Mouse (Mus musculus): ENCODE measurements around the gene Wwc2. TPM values are rescaled to one million over a fixed set of nuclear protein-coding genes. Genes with fewer than 3 reads are reported as not detected.
A peak's percentile ranks its signal among the peaks of the same experiment; 100 is the strongest.

Gene Wwc2
- polyA plus RNA-seq, 1 experiment from 2014 or later, result 14.7 TPM

GRCm38 (mm10) chr8:47787705-47788104 is 203.0 kb downstream of the Wwc2 start:
- Histone ChIP-seq H3K4me1 (ENCODE audit: control insufficient read depth in 2 of 2, insufficient read depth in 2 of 2, low read length in 2 of 2) (peaks cover 0 to 4% of the 10 kb centered on the region in 2 experiments; a peak in 3 of 4 replicates), H3K27ac (replicated peaks in 1 of 2; ENCODE audit: control insufficient read depth in 1 of 2, insufficient read depth in 1 of 2, low read depth in 2 of 2, low read length in 2 of 2) (peak overlapping the region in 1 of 2 experiments; percentile 15; a peak in 2 of 4 replicates), H3K9me3 (ENCODE audit: control insufficient read depth, low read length) (no peaks in the 10 kb centered on the region), H3K4me3 (ENCODE audit: control insufficient read depth in 1 of 2, insufficient read depth in 1 of 2, low read depth in 1 of 2, low read length in 2 of 2) (no peak overlapping the region), H3K27me3 (ENCODE audit: control insufficient read depth, insufficient read depth, low read length) (no peaks in the 10 kb centered on the region), H3K9ac (ENCODE audit: low read length) (no peak overlapping the region), H3K4me2 (ENCODE audit: low read length) (peak overlapping the region; percentile 28), H3K36me3 (ENCODE audit: control insufficient read depth, insufficient read depth, low read length) (no peaks in the 10 kb centered on the region)
- ATAC-seq (ENCODE audit: insufficient number of reproducible peaks, insufficient read depth, low FRiP score, low read depth), result no peak
- WGBS, result 20% methylated on average over 10 of the region's 10 CpGs

- 96% methylated on average over 15 of the region's 15 CpGs for WGBS
- no peak; the same call in 1 of the 2 replicates for ATAC-seq (ENCODE audit: insufficient number of reproducible peaks, insufficient read depth, low FRiP score, low read depth)
- peaks cover 0 to 4% of the 10 kb centered on the region in 2 experiments; a peak in 3 of 4 replicates for H3K4me1 ChIP-seq (ENCODE audit: control insufficient read depth in 2 of 2, insufficient read depth in 2 of 2, low read length in 2 of 2)
- H3K4me3 ChIP-seq (ENCODE audit: control insufficient read depth in 1 of 2, insufficient read depth in 1 of 2, low read depth in 1 of 2, low read length in 2 of 2), result no peak overlapping the region
- H3K9ac ChIP-seq (ENCODE audit: low read length), result no peak overlapping the region
- H3K9me3 ChIP-seq (ENCODE audit: control insufficient read depth, low read length), result no peaks in the 10 kb centered on the region
- no peaks in the 10 kb centered on the region for H3K36me3 ChIP-seq (ENCODE audit: control insufficient read depth, insufficient read depth, low read length)
- no peak overlapping the region for H3K4me2 ChIP-seq (ENCODE audit: low read length)
- H3K27me3 ChIP-seq (ENCODE audit: control insufficient read depth, insufficient read depth, low read length), result no peaks in the 10 kb centered on the region
- no peak overlapping the region for H3K27ac ChIP-seq (replicated peaks in 1 of 2; ENCODE audit: control insufficient read depth in 1 of 2, insufficient read depth in 1 of 2, low read depth in 2 of 2, low read length in 2 of 2)
Observed at GRCm38 (mm10) chr8:47786323-47786722, 204.4 kb downstream of the Wwc2 start.

GRCm38 (mm10) chr8:47784436-47784835 is 206.3 kb downstream of the Wwc2 start:
- 84% methylated on average over 7 of the region's 7 CpGs for WGBS
- no peak for ATAC-seq (ENCODE audit: insufficient number of reproducible peaks, insufficient read depth, low FRiP score, low read depth)
- H3K9me3 ChIP-seq (ENCODE audit: control insufficient read depth, low read length), result no peaks in the 10 kb centered on the region
- peaks cover 0 to 4% of the 10 kb centered on the region in 2 experiments; a peak in 3 of 4 replicates for H3K4me1 ChIP-seq (ENCODE audit: control insufficient read depth in 2 of 2, insufficient read depth in 2 of 2, low read length in 2 of 2)
- H3K27ac ChIP-seq (replicated peaks in 1 of 2; ENCODE audit: control insufficient read depth in 1 of 2, insufficient read depth in 1 of 2, low read depth in 2 of 2, low read length in 2 of 2), result no peak overlapping the region
- H3K27me3 ChIP-seq (ENCODE audit: control insufficient read depth, insufficient read depth, low read length), result no peaks in the 10 kb centered on the region
- H3K4me3 ChIP-seq (ENCODE audit: control insufficient read depth in 1 of 2, insufficient read depth in 1 of 2, low read depth in 1 of 2, low read length in 2 of 2), result no peak overlapping the region
- H3K4me2 ChIP-seq (ENCODE audit: low read length), result no peak overlapping the region
- H3K9ac ChIP-seq (ENCODE audit: low read length), result no peak overlapping the region
- H3K36me3 ChIP-seq (ENCODE audit: control insufficient read depth, insufficient read depth, low read length), result no peaks in the 10 kb centered on the region

GRCm38 (mm10) chr8:47783944-47784343 is 206.8 kb downstream of the Wwc2 start:
- H3K27ac ChIP-seq (replicated peaks in 1 of 2; ENCODE audit: control insufficient read depth in 1 of 2, insufficient read depth in 1 of 2, low read depth in 2 of 2, low read length in 2 of 2), result no peak overlapping the region
- no peaks in the 10 kb centered on the region for H3K36me3 ChIP-seq (ENCODE audit: control insufficient read depth, insufficient read depth, low read length)
- H3K4me1 ChIP-seq (ENCODE audit: control insufficient read depth in 2 of 2, insufficient read depth in 2 of 2, low read length in 2 of 2), result peaks cover 0 to 4% of the 10 kb centered on the region in 2 experiments; a peak in 3 of 4 replicates
- no peak for ATAC-seq (ENCODE audit: insufficient number of reproducible peaks, insufficient read depth, low FRiP score, low read depth)
- no peaks in the 10 kb centered on the region for H3K9me3 ChIP-seq (ENCODE audit: control insufficient read depth, low read length)
- H3K27me3 ChIP-seq (ENCODE audit: control insufficient read depth, insufficient read depth, low read length), result no peaks in the 10 kb centered on the region
- no peak overlapping the region for H3K4me3 ChIP-seq (ENCODE audit: control insufficient read depth in 1 of 2, insufficient read depth in 1 of 2, low read depth in 1 of 2, low read length in 2 of 2)
- WGBS, result 91% methylated on average over 6 of the region's 6 CpGs
- H3K4me2 ChIP-seq (ENCODE audit: low read length), result no peak overlapping the region
- no peak overlapping the region for H3K9ac ChIP-seq (ENCODE audit: low read length)

- Histone ChIP-seq H3K9ac (ENCODE audit: low read length) (no peak overlapping the region), H3K4me2 (ENCODE audit: low read length) (no peak overlapping the region), H3K4me1 (ENCODE audit: control insufficient read depth in 2 of 2, insufficient read depth in 2 of 2, low read length in 2 of 2) (peaks cover 0 to 4% of the 10 kb centered on the region in 2 experiments; a peak in 3 of 4 replicates), H3K27me3 (ENCODE audit: control insufficient read depth, insufficient read depth, low read length) (no peaks in the 10 kb centered on the region), H3K9me3 (ENCODE audit: control insufficient read depth, low read length) (no peaks in the 10 kb centered on the region), H3K4me3 (ENCODE audit: control insufficient read depth in 1 of 2, insufficient read depth in 1 of 2, low read depth in 1 of 2, low read length in 2 of 2) (no peak overlapping the region), H3K27ac (replicated peaks in 1 of 2; ENCODE audit: control insufficient read depth in 1 of 2, insufficient read depth in 1 of 2, low read depth in 2 of 2, low read length in 2 of 2) (no peak overlapping the region), H3K36me3 (ENCODE audit: control insufficient read depth, insufficient read depth, low read length) (no peaks in the 10 kb centered on the region)
- 86% methylated on average over 2 of the region's 2 CpGs for WGBS
- no peak for ATAC-seq (ENCODE audit: insufficient number of reproducible peaks, insufficient read depth, low FRiP score, low read depth)
Observed at GRCm38 (mm10) chr8:47783544-47783943, 207.2 kb downstream of the Wwc2 start.

- Histone ChIP-seq H3K27ac (replicated peaks in 1 of 2; ENCODE audit: control insufficient read depth in 1 of 2, insufficient read depth in 1 of 2, low read depth in 2 of 2, low read length in 2 of 2) (no peak overlapping the region), H3K4me1 (ENCODE audit: control insufficient read depth in 2 of 2, insufficient read depth in 2 of 2, low read length in 2 of 2) (no peaks in the 10 kb centered on the region), H3K9me3 (ENCODE audit: control insufficient read depth, low read length) (no peaks in the 10 kb centered on the region), H3K36me3 (ENCODE audit: control insufficient read depth, insufficient read depth, low read length) (no peaks in the 10 kb centered on the region), H3K4me2 (ENCODE audit: low read length) (no peak overlapping the region), H3K27me3 (ENCODE audit: control insufficient read depth, insufficient read depth, low read length) (no peaks in the 10 kb centered on the region), H3K9ac (ENCODE audit: low read length) (no peak overlapping the region), H3K4me3 (ENCODE audit: control insufficient read depth in 1 of 2, insufficient read depth in 1 of 2, low read depth in 1 of 2, low read length in 2 of 2) (no peak overlapping the region)
- WGBS, result 79% methylated on average over 4 of the region's 4 CpGs
- no peak for ATAC-seq (ENCODE audit: insufficient number of reproducible peaks, insufficient read depth, low FRiP score, low read depth)
Observed at GRCm38 (mm10) chr8:47781881-47782280, 208.8 kb downstream of the Wwc2 start.

GRCm38 (mm10) chr8:47779589-47779988 is 211.1 kb downstream of the Wwc2 start:
- no peaks in the 10 kb centered on the region for H3K36me3 ChIP-seq (ENCODE audit: control insufficient read depth, insufficient read depth, low read length)
- no peak overlapping the region for H3K4me3 ChIP-seq (ENCODE audit: control insufficient read depth in 1 of 2, insufficient read depth in 1 of 2, low read depth in 1 of 2, low read length in 2 of 2)
- H3K27ac ChIP-seq (replicated peaks in 1 of 2; ENCODE audit: control insufficient read depth in 1 of 2, insufficient read depth in 1 of 2, low read depth in 2 of 2, low read length in 2 of 2), result no peak overlapping the region
- no peak overlapping the region for H3K4me2 ChIP-seq (ENCODE audit: low read length)
- H3K9me3 ChIP-seq (ENCODE audit: control insufficient read depth, low read length), result no peaks in the 10 kb centered on the region
- no peak for ATAC-seq (ENCODE audit: insufficient number of reproducible peaks, insufficient read depth, low FRiP score, low read depth)
- no peak overlapping the region for H3K9ac ChIP-seq (ENCODE audit: low read length)
- WGBS, result 75% methylated on average over 6 of the region's 6 CpGs
- H3K27me3 ChIP-seq (ENCODE audit: control insufficient read depth, insufficient read depth, low read length), result no peaks in the 10 kb centered on the region
- H3K4me1 ChIP-seq (ENCODE audit: control insufficient read depth in 2 of 2, insufficient read depth in 2 of 2, low read length in 2 of 2), result no peaks in the 10 kb centered on the region

GRCm38 (mm10) chr8:47777415-47777814 is 213.3 kb downstream of the Wwc2 start:
- 85% methylated on average over 7 of the region's 7 CpGs for WGBS
- no peaks in the 10 kb centered on the region for H3K36me3 ChIP-seq (ENCODE audit: control insufficient read depth, insufficient read depth, low read length)
- H3K4me3 ChIP-seq (ENCODE audit: control insufficient read depth in 1 of 2, insufficient read depth in 1 of 2, low read depth in 1 of 2, low read length in 2 of 2), result no peak overlapping the region
- no peaks in the 10 kb centered on the region for H3K27me3 ChIP-seq (ENCODE audit: control insufficient read depth, insufficient read depth, low read length)
- H3K4me2 ChIP-seq (ENCODE audit: low read length), result no peak overlapping the region
- H3K9ac ChIP-seq (ENCODE audit: low read length), result no peak overlapping the region
- ATAC-seq (ENCODE audit: insufficient number of reproducible peaks, insufficient read depth, low FRiP score, low read depth), result no peak
- no peaks in the 10 kb centered on the region for H3K4me1 ChIP-seq (ENCODE audit: control insufficient read depth in 2 of 2, insufficient read depth in 2 of 2, low read length in 2 of 2)
- H3K27ac ChIP-seq (replicated peaks in 1 of 2; ENCODE audit: control insufficient read depth in 1 of 2, insufficient read depth in 1 of 2, low read depth in 2 of 2, low read length in 2 of 2), result no peak overlapping the region
- no peaks in the 10 kb centered on the region for H3K9me3 ChIP-seq (ENCODE audit: control insufficient read depth, low read length)
